Mouse (Mus musculus) small intestine, adult 2 months (tissue): Measurements from ENCODE around the gene Atp7b.

Source experiments
- CTCF ChIP-seq: fragments of 200-500 bp; IDR thresholded peaks from 2 replicates; pipeline ENCODE4 v1.5.1; 2012; ENCODE audit warnings: low read depth, mild to moderate bottlenecking, control low read depth, inconsistent platforms, low read length, moderate library complexity, mixed read lengths; ENCODE audit not compliant: insufficient replicate concordance, insufficient read length; ENCODE audit errors: extremely low read depth
- POLR2A ChIP-seq: fragments of 200-500 bp; IDR thresholded peaks from 2 replicates; pipeline ENCODE4 v1.6.1; 2012; ENCODE audit warnings: low read depth, mild to moderate bottlenecking, control low read depth, inconsistent platforms, low read length, moderate library complexity

GRCm38 (mm10) chr8:22013034-22013707 is 46.9 kb downstream of the Atp7b start:
- no peak for TF ChIP-seq POLR2A
- TF ChIP-seq CTCF = no peak
